In genomic region chr2:31244216-31244615, GRCm38 (mm10) we compare ENCODE assay signal across 14 mouse cellular contexts. TPM values are rescaled to one million over a fixed set of nuclear protein-coding genes. Genes with fewer than 3 reads are reported as not detected.
DNase-seq lines count a peak whose midpoint lies in the region; ATAC-seq lines count a peak whose summit lies in the region.
"Had no signal": no experiment of that assay in that cellular context is flagged by ENCODE, and none has a peak within 500 bp of the region (broad histone marks: within the 10 kb centered on the region; RNA-seq: fewer than 3 reads in every experiment).

No protein-coding gene starts in this region.

- H3K4me1 ChIP-seq in hindbrain, embryonic 13.5 days (replicated peaks) = peaks cover 53% of the 10 kb centered on the region
- H3K4me1 ChIP-seq in hindbrain, embryonic 12.5 days = peaks cover 49% of the 10 kb centered on the region
- H3K4me1 ChIP-seq in midbrain, embryonic 13.5 days (replicated peaks) = peaks cover 47% of the 10 kb centered on the region
- H3K4me1 ChIP-seq in midbrain, embryonic 11.5 days (ENCODE audit: control insufficient read depth, insufficient read depth, low read length) = peaks cover 13% of the 10 kb centered on the region
- H3K4me1 ChIP-seq in limb, embryonic 15.5 days = peaks cover 47% of the 10 kb centered on the region

- H3K9ac ChIP-seq in hindbrain, embryonic 13.5 days = peak overlapping the region; percentile 98; the same call in 1 of the 2 replicates
- H3K9ac ChIP-seq in hindbrain, embryonic 12.5 days = no peak overlapping the region
- H3K9ac ChIP-seq in midbrain, embryonic 13.5 days (replicated peaks) = no peak overlapping the region
- no peak overlapping the region for H3K9ac ChIP-seq in midbrain, embryonic 11.5 days (ENCODE audit: low read length)
- H3K9ac ChIP-seq in limb, embryonic 15.5 days = no peak overlapping the region
- H3K9ac ChIP-seq: liver, embryonic 14.5 days had no signal

- no peak overlapping the region for H3K4me2 ChIP-seq in hindbrain, embryonic 13.5 days
- no peak overlapping the region for H3K4me2 ChIP-seq in hindbrain, embryonic 12.5 days (replicated peaks)
- H3K4me2 ChIP-seq in midbrain, embryonic 13.5 days (replicated peaks) = peak overlapping the region; percentile 88; the same call in 1 of the 2 replicates
- H3K4me2 ChIP-seq in midbrain, embryonic 11.5 days = no peak overlapping the region
- no peak overlapping the region for H3K4me2 ChIP-seq in limb, embryonic 15.5 days

- peak; percentile 33 to 48 for DNase-seq in cerebellum, adult 18-20 months
- no peak for DNase-seq in midbrain, embryonic 11.5 days (ENCODE audit: low spot score, missing footprints)
- no peak for DNase-seq in urinary bladder, adult 2 months (ENCODE audit: low spot score)
- DNase-seq: adrenal gland, postnatal 25 days; heart, postnatal 10 days; kidney, adult 2 months had no signal

- 79% methylated on average over 8 of the region's 8 CpGs for WGBS in hindbrain, embryonic 13.5 days
- 80% methylated on average over 8 of the region's 8 CpGs for WGBS in hindbrain, embryonic 12.5 days
- 90% methylated on average over 8 of the region's 8 CpGs for WGBS in midbrain, embryonic 13.5 days
- WGBS in midbrain, embryonic 11.5 days = 79% methylated on average over 8 of the region's 8 CpGs
- 52% methylated on average over 8 of the region's 8 CpGs for WGBS in limb, embryonic 15.5 days

- ATAC-seq in cerebellum, adult (ENCODE audit: insufficient number of reproducible peaks, low FRiP score, low TSS enrichment) = no peak
- ATAC-seq in hindbrain, embryonic 13.5 days (ENCODE audit: low FRiP score) = no peak
- no peak for ATAC-seq in hindbrain, embryonic 12.5 days (ENCODE audit: low FRiP score)
- no peak for ATAC-seq in midbrain, embryonic 13.5 days
- ATAC-seq in midbrain, embryonic 11.5 days (ENCODE audit: low FRiP score) = no peak
- ATAC-seq in limb, embryonic 15.5 days (ENCODE audit: insufficient number of reproducible peaks, low FRiP score, low TSS enrichment, low read depth) = no peak
- ATAC-seq: forebrain, embryonic 16.5 days had no signal

- H3K27me3 ChIP-seq in hindbrain, embryonic 13.5 days = peaks cover 26% of the 10 kb centered on the region
- H3K27me3 ChIP-seq in hindbrain, embryonic 12.5 days = peaks cover 25% of the 10 kb centered on the region
- H3K27me3 ChIP-seq in midbrain, embryonic 13.5 days = peaks cover 32% of the 10 kb centered on the region
- 0 out of 2 replicates have a peak, but pooled peaks cover 2% of the 10 kb centered on the region for H3K27me3 ChIP-seq in midbrain, embryonic 11.5 days (ENCODE audit: control insufficient read depth, insufficient read depth, low read length)
- H3K27me3 ChIP-seq in limb, embryonic 15.5 days = 0 out of 2 replicates have a peak, but pooled peaks cover 4% of the 10 kb centered on the region

- 0 out of 2 replicates have a peak overlapping the region, but pooled peaks have one; percentile 96 for H3K4me3 ChIP-seq in hindbrain, embryonic 13.5 days
- H3K4me3 ChIP-seq in hindbrain, embryonic 12.5 days = no peak overlapping the region
- H3K4me3 ChIP-seq in midbrain, embryonic 13.5 days (replicated peaks) = no peak overlapping the region
- no peak overlapping the region for H3K4me3 ChIP-seq in midbrain, embryonic 11.5 days (ENCODE audit: low read depth, low read length)
- H3K4me3 ChIP-seq in limb, embryonic 15.5 days = no peak overlapping the region
- H3K4me3 ChIP-seq: megakaryocyte, embryonic 14.5 days had no signal

- no peaks in the 10 kb centered on the region for H3K9me3 ChIP-seq in hindbrain, embryonic 13.5 days
- H3K9me3 ChIP-seq in hindbrain, embryonic 12.5 days (replicated peaks) = no peaks in the 10 kb centered on the region
- H3K9me3 ChIP-seq in midbrain, embryonic 13.5 days = no peaks in the 10 kb centered on the region
- no peaks in the 10 kb centered on the region for H3K9me3 ChIP-seq in midbrain, embryonic 11.5 days (ENCODE audit: control insufficient read depth, low read length)
- no peaks in the 10 kb centered on the region for H3K9me3 ChIP-seq in limb, embryonic 15.5 days
- H3K9me3 ChIP-seq: megakaryocyte, embryonic 14.5 days had no signal

- peaks cover 12% of the 10 kb centered on the region; the same call in 1 of the 2 replicates for H3K36me3 ChIP-seq in hindbrain, embryonic 13.5 days
- H3K36me3 ChIP-seq in hindbrain, embryonic 12.5 days = peaks cover 3% of the 10 kb centered on the region; the same call in 1 of the 2 replicates
- H3K36me3 ChIP-seq in midbrain, embryonic 13.5 days = peaks cover 12% of the 10 kb centered on the region
- 0 out of 2 replicates have a peak, but pooled peaks cover 3% of the 10 kb centered on the region for H3K36me3 ChIP-seq in midbrain, embryonic 11.5 days (ENCODE audit: control insufficient read depth, insufficient read depth, low read length)
- H3K36me3 ChIP-seq in limb, embryonic 15.5 days = no peaks in the 10 kb centered on the region

- no peak overlapping the region for H3K27ac ChIP-seq in hindbrain, embryonic 13.5 days
- H3K27ac ChIP-seq in hindbrain, embryonic 12.5 days = no peak overlapping the region
- H3K27ac ChIP-seq in midbrain, embryonic 13.5 days = no peak overlapping the region
- no peak overlapping the region for H3K27ac ChIP-seq in midbrain, embryonic 11.5 days (ENCODE audit: low read depth, low read length)
- peak overlapping the region; percentile 80; the same call in 1 of the 2 replicates for H3K27ac ChIP-seq in limb, embryonic 15.5 days
- H3K27ac ChIP-seq: liver, embryonic 14.5 days had no signal

RNA-seq across cellular contexts. Expression of gene Ncs1, which starts 1.4 kb away (rescaled TPM):
- polyA plus RNA-seq in hindbrain, embryonic 13.5 days (2015; fragmentation: Nextera tagmentation; extraction: Ambion mirVana) = 144 and 150 TPM in 2 replicates
- polyA plus RNA-seq in hindbrain, embryonic 12.5 days (2016; fragmentation: Nextera tagmentation; extraction: Ambion mirVana) = 99.8 and 107 TPM in 2 replicates
- polyA plus RNA-seq in midbrain, embryonic 13.5 days (2015; fragmentation: Nextera tagmentation; extraction: Ambion mirVana) = 116 and 120 TPM in 2 replicates
- polyA plus RNA-seq in midbrain, embryonic 11.5 days (2014; fragmentation: Nextera tagmentation; extraction: Ambion mirVana) = 64.3 and 67.4 TPM in 2 replicates
- 32.3 and 33.9 TPM in 2 replicates for polyA plus RNA-seq in limb, embryonic 15.5 days (2015; fragmentation: Nextera tagmentation; extraction: Ambion mirVana)
- 6.4 and 8.7 TPM in 2 replicates for polyA plus RNA-seq in urinary bladder, adult 2 months (2012; rRNA removed)

Comparison
In these comparisons a context has a peak if more than half of its experiments do, and no peak if none do; other contexts are left out.
1. DNase-seq: peak in cerebellum, adult 18-20 months (2 of 2); none in midbrain, embryonic 11.5 days (single experiment) and urinary bladder, adult 2 months (single experiment).